Mouse (Mus musculus) neural tube, postnatal 0 days (tissue): ENCODE results near the gene Cfap97d2. TPM values are rescaled to one million over a fixed set of nuclear protein-coding genes. Genes with fewer than 3 reads are reported as not detected.

ENCODE experiments used
- polyA plus RNA-seq: library from polyadenylated mRNA; unstranded; fragments of >200 nt; fragmentation: Nextera tagmentation; extraction: Ambion mirVana; gene quantifications from 2 replicates; pipeline ENCODE4 v1.2.1, GENCODE M21; 2015

Gene Cfap97d2
- 1.9 and 2.1 TPM in 2 replicates for polyA plus RNA-seq

DNA sequence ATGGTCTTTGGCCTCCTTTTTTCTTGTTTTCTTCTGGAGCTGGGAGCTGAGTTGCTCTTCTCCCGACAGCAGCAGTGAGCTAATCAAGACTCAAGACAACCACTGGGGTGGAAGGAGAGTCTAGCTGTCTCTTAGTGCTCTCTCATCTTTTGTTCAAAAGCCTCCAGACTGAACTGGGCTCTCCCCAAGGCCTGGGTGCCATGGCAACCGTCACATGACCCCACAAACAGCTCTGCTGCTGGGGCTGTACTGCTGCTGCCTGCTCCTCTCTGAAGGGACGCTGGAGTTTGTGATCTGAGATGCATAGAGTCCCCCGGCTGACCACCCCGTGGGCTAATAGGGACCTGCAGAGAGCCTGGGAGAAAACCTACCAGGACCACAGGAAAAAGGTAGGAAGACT lies at the start of gene Cfap97d2:
Gene Cfap97d2, plus strand, starts transcription at position 222 of the 400 bp plus-strand sequence.

DNA sequence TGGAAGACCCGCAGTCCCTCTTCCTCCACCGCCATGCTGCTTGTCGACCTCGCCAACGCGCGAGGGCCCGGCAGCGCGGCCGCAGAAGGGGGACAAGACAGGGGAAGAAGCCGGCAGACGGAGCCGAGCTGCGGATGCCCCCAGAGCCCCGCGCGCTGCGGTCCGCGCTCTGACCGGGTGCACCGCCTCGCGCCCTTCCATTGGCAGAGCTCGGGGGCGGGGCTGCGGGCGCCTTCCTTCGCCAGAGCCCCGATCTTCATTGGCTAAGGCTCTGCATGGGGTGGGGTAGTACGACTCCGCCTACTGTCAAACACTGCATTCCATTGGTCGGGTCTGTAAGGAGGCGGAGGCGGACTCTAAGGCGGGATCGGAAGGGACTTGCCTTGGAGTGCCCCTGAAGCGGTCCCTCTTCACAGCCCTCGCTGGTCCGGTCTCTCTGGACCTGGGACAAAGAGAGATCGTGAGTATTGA lies 28.2 kb upstream of the Cfap97d2 start, which contains the start of gene Rasa3:
Gene Rasa3, minus strand, starts transcription at position 191 of the 471 bp plus-strand sequence.

DNA sequence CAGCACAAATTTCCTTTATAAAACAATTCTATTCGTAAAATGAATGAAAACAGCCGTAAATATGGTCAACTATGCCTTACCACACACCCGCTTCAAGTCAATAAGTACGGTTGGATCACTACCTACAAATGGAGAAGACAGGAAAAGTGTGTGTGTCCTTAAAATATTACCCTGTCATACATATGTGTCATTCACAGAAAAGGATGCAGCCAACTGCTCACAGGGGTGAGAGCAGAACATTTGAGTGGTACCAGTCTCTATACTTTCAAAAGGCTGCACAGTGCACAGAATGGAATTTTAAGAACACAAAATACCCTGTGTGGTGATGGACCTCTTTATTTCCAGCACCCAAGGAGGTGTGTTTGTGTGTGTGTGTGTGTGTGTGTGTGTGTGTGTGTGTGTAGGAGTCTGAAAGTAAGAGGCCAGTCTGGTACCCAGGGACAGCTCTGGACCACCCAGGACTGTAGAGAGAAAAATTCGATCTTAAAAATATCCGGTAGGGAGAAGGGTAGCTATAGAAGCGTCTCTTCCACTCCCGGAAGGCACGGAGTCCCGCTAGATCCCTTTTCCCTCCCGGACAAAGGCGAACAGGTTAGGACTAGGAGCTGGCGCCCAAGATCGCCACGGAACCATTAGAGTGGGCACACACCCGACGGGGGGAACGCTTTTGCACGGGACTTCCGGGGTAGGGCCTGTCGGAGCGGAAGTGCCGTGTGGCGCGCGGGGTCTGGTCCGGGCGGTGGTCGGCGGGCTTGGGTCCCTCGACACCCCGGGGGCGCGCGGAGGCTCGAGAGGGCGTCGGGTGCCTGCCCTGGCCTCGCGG lies 51.5 kb downstream of the Cfap97d2 start, which contains the start of gene Cdc16:
Gene Cdc16, plus strand, starts transcription at position 695 of the 823 bp plus-strand sequence.

DNA sequence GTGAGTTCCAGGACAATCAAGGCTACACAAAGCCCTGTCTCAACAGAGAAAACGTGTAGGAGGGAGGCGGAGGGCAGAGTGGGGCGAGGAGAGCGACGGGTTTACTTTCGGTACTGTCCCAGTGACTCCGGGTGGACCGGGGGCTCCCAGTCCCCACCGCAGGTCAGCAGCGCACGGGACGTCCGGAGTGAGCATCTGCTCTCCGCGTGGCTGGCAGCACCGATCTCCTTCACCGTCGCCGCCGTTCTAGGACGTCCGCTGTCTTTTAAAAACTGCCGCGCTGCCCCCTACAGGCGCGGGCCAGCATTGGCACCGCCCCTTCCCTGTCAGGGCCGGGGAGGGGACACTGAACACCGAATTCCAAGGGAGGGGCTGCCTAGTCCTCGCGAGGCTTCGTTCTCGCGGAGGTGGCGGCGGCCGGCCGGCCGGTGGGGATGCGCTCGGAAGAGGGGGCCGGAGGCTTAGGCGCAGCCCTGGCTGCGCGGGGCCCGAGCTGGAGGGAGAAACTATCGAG lies 79.6 kb downstream of the Cfap97d2 start, which contains the start of gene Upf3a:
Gene Upf3a, plus strand, starts transcription at position 366 of the 514 bp plus-strand sequence.

Other genes with a start within 250 kb of the Cfap97d2 start
- 89.7 and 89.9 TPM in 2 replicates for gene Gas6, start 211.4 kb upstream of the Cfap97d2 start, polyA plus RNA-seq
- gene 1700029H14Rik, start 143.4 kb upstream of the Cfap97d2 start, polyA plus RNA-seq, result not detected in 2 replicates
- 33.8 and 34.1 TPM in 2 replicates for gene Rasa3, start 28.3 kb upstream of the Cfap97d2 start, polyA plus RNA-seq
- 94.7 and 101 TPM in 2 replicates for gene Cdc16, start 51.8 kb downstream of the Cfap97d2 start, polyA plus RNA-seq
- gene Upf3a, start 79.7 kb downstream of the Cfap97d2 start, polyA plus RNA-seq, result 42.4 and 45.1 TPM in 2 replicates
- gene AF366264, start 132.5 kb downstream of the Cfap97d2 start, polyA plus RNA-seq, result not detected in 2 replicates
- gene Champ1, start 163.8 kb downstream of the Cfap97d2 start, polyA plus RNA-seq, result 28.0 and 29.9 TPM in 2 replicates
- 160 and 175 TPM in 2 replicates for gene Coprs, start 184.4 kb downstream of the Cfap97d2 start, polyA plus RNA-seq